Mouse (Mus musculus): ENCODE measurements at regions not wholly inside any gene's neighbourhood (a gene's known extent, or its start where the extent isn't known, plus 50 kb on each side); places are given as distances from the start of the nearest gene placed in this dataset.

DNA sequence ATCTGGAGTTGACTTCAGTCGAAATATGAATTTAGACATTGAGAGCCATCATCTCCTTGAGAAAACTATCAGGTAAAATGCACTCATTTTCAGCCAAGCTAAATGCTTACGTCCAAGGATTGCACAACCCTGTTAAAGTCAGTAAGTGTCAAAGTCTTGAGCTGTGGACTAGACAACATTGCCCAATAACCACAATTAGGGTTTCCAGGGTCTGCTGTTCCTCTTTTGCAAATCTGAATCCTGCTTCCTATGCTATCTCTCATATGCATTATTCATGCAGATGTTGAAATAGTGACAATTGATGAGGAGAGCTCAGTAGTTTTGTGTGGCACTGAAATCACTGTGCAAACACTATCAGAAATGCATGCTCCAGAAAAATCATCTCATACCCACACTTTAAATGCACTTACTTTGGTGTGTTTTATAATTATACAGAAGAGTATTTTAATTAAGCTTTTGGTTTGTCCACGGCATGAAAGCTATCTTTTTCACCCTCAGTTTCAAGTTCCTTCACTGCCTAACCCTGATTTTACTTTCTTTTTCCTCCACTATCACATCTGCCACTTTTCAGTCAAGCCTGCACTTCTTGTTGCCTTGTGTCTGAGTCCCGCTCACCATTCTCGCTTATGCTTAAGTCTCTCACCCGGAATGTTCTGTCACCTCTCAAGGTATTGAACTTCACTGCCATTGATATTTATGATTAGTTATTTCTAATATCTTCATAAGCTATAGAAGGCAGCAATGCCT, 429.4 kb upstream of the Mef2c start:
- no peak for ATAC-seq
- WGBS (ENCODE audit: insufficient replicate concordance) = 59% methylated on average over 6 of the region's 6 CpGs
- no peaks in the 10 kb centered on the region for H3K9me3 ChIP-seq (replicated peaks)

GRCm38 (mm10) chr13:83075320-83075877, 428.4 kb upstream of the Mef2c start:
- no peak overlapping the region for H3K9ac ChIP-seq
- no peak overlapping the region for H3K4me2 ChIP-seq
- ATAC-seq = no peak
- H3K27ac ChIP-seq = no peak overlapping the region
- no peaks in the 10 kb centered on the region for H3K27me3 ChIP-seq (replicated peaks)
- 38% methylated on average over 7 of the region's 7 CpGs for WGBS (ENCODE audit: insufficient replicate concordance)
- no peak overlapping the region for H3K4me3 ChIP-seq
- no peaks in the 10 kb centered on the region for H3K36me3 ChIP-seq
- no peaks in the 10 kb centered on the region for H3K9me3 ChIP-seq (replicated peaks)
- no peaks in the 10 kb centered on the region for H3K4me1 ChIP-seq

More for the DNA sequence above, 429.4 kb upstream of the Mef2c start:
- Histone ChIP-seq H3K9ac (no peak overlapping the region), H3K4me3 (no peak overlapping the region), H3K4me2 (no peak overlapping the region), H3K27ac (no peak overlapping the region), H3K4me1 (no peaks in the 10 kb centered on the region), H3K27me3 (replicated peaks) (no peaks in the 10 kb centered on the region), H3K36me3 (no peaks in the 10 kb centered on the region)

GRCm38 (mm10) chr13:83076611-83077010, 427.2 kb upstream of the Mef2c start:
- ATAC-seq = no peak
- no peak overlapping the region for H3K4me3 ChIP-seq
- H3K27me3 ChIP-seq (replicated peaks) = no peaks in the 10 kb centered on the region
- no peak overlapping the region for H3K9ac ChIP-seq
- H3K36me3 ChIP-seq = no peaks in the 10 kb centered on the region
- WGBS (ENCODE audit: insufficient replicate concordance) = 71% methylated on average over 2 of the region's 2 CpGs
- H3K4me1 ChIP-seq = no peaks in the 10 kb centered on the region
- H3K4me2 ChIP-seq = no peak overlapping the region
- H3K9me3 ChIP-seq (replicated peaks) = no peaks in the 10 kb centered on the region
- no peak overlapping the region for H3K27ac ChIP-seq

GRCm38 (mm10) chr13:83077085-83077484, 426.7 kb upstream of the Mef2c start:
- no peaks in the 10 kb centered on the region for H3K36me3 ChIP-seq
- no peaks in the 10 kb centered on the region for H3K27me3 ChIP-seq (replicated peaks)
- no peak overlapping the region for H3K9ac ChIP-seq
- no peaks in the 10 kb centered on the region for H3K4me1 ChIP-seq
- no peak for ATAC-seq
- H3K4me2 ChIP-seq = no peak overlapping the region
- H3K27ac ChIP-seq = no peak overlapping the region
- H3K9me3 ChIP-seq (replicated peaks) = no peaks in the 10 kb centered on the region
- no peak overlapping the region for H3K4me3 ChIP-seq
- WGBS (ENCODE audit: insufficient replicate concordance) = 68% methylated on average over 1 of the region's 1 CpGs

DNA sequence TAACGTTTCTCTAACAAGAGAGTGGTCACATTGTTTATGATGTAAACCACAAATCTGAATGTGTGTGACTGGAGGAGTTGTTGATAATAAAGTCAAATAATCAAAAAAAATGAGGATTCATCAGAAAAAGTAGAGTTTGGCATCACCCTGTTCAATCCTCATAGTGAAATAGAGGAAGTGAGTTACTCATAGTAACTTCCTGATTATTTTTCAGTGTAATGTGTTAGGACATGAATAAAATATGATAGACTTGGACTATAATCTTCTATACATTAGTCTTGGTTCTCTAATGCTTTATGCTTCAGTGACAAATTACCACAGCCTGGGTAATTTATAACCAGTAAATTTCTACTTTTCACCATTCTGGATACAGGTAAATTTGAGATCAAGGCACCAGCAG, 424.5 kb upstream of the Mef2c start:
- Histone ChIP-seq H3K4me2 (no peak overlapping the region), H3K4me3 (no peak overlapping the region), H3K9ac (no peak overlapping the region), H3K4me1 (no peaks in the 10 kb centered on the region), H3K9me3 (replicated peaks) (no peaks in the 10 kb centered on the region), H3K36me3 (no peaks in the 10 kb centered on the region), H3K27ac (no peak overlapping the region), H3K27me3 (replicated peaks) (no peaks in the 10 kb centered on the region)
- ATAC-seq = no peak
- WGBS (ENCODE audit: insufficient replicate concordance) = 29% methylated on average over 1 of the region's 1 CpGs

DNA sequence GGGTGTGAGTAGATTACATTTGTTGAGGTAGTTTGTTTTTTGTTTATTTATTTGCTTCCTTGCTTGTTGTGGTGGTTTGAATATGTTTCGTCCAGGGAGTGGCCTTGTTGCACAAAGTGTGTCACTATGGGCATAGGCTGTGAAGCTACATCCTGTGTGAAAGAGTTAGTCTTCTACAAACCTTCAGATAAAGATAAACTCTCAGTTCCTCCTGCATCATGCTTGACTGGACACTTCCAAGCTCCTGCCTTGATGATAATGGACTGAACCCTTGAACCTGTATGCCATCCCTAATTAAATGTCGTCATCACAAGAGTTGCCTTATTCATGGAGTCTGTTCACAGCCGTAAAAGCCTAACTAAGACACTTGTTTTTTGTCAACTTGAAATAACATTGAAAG, 418.9 kb upstream of the Mef2c start:
- ATAC-seq = no peak
- no peaks in the 10 kb centered on the region for H3K36me3 ChIP-seq
- H3K4me2 ChIP-seq = no peak overlapping the region
- 66% methylated on average over 3 of the region's 3 CpGs for WGBS (ENCODE audit: insufficient replicate concordance)
- no peak overlapping the region for H3K27ac ChIP-seq
- H3K9me3 ChIP-seq (replicated peaks) = no peaks in the 10 kb centered on the region
- H3K4me3 ChIP-seq = no peak overlapping the region
- no peaks in the 10 kb centered on the region for H3K4me1 ChIP-seq
- H3K27me3 ChIP-seq (replicated peaks) = no peaks in the 10 kb centered on the region
- no peak overlapping the region for H3K9ac ChIP-seq

DNA sequence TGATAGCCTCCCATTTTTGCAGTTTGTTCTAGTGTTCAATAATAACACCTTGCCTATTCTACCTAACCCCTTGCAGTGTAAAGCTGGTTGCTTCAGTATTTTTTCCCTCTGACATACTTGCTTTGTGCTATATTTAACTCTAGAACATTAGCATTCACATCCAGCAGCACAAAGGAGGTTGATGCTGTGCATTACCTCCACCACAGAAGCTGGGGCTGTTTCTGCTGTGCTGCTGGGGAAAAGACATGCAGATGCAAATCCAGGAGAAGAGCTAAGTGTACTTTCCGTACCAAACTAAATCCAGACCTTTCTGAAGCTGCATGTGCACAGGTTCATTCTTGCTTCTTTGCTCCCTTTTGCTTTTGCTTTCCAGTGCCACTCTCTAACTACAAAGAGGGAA, 403.9 kb upstream of the Mef2c start:
- no peak overlapping the region for H3K27ac ChIP-seq
- H3K9ac ChIP-seq = no peak overlapping the region
- H3K4me1 ChIP-seq = no peaks in the 10 kb centered on the region
- H3K36me3 ChIP-seq = no peaks in the 10 kb centered on the region
- no peak for ATAC-seq
- H3K9me3 ChIP-seq (replicated peaks) = no peaks in the 10 kb centered on the region
- H3K4me3 ChIP-seq = no peak overlapping the region
- H3K4me2 ChIP-seq = no peak overlapping the region
- 59% methylated on average over 1 of the region's 1 CpGs for WGBS (ENCODE audit: insufficient replicate concordance)
- no peaks in the 10 kb centered on the region for H3K27me3 ChIP-seq (replicated peaks)

DNA sequence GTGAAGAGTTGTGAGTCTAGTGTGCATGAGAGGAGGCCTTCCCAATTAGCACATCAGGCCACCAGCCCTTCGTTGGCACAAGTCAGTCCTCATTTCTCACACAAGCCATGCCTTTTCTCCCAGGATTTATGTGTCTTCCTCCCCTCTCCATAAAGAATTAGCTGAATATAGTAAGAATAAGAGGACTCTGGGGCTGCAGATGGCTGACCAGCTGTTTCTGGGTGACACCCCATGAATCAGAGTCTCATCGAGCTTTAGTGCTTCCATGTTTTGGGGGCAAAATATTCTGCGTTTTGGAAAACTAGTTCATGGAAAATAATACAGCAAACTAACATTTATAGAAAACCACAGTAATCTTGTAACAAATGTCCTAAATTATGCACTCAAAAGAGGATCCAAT, 393.2 kb upstream of the Mef2c start:
- Histone ChIP-seq H3K36me3 (no peaks in the 10 kb centered on the region), H3K4me1 (no peaks in the 10 kb centered on the region), H3K4me3 (no peak overlapping the region), H3K27ac (no peak overlapping the region), H3K4me2 (no peak overlapping the region), H3K27me3 (replicated peaks) (no peaks in the 10 kb centered on the region), H3K9me3 (replicated peaks) (no peaks in the 10 kb centered on the region), H3K9ac (no peak overlapping the region)
- WGBS (ENCODE audit: insufficient replicate concordance) = 69% methylated on average over 3 of the region's 3 CpGs
- no peak for ATAC-seq

GRCm38 (mm10) chr13:83111503-83111902, 392.3 kb upstream of the Mef2c start:
- no peak overlapping the region for H3K9ac ChIP-seq
- no peaks in the 10 kb centered on the region for H3K4me1 ChIP-seq
- no peaks in the 10 kb centered on the region for H3K36me3 ChIP-seq
- no peaks in the 10 kb centered on the region for H3K27me3 ChIP-seq (replicated peaks)
- H3K27ac ChIP-seq = no peak overlapping the region
- 13% methylated on average over 2 of the region's 2 CpGs for WGBS (ENCODE audit: insufficient replicate concordance)
- ATAC-seq = peak; percentile 47; the same call in 1 of the 2 replicates
- H3K4me3 ChIP-seq = no peak overlapping the region
- H3K9me3 ChIP-seq (replicated peaks) = no peaks in the 10 kb centered on the region
- H3K4me2 ChIP-seq = no peak overlapping the region

DNA sequence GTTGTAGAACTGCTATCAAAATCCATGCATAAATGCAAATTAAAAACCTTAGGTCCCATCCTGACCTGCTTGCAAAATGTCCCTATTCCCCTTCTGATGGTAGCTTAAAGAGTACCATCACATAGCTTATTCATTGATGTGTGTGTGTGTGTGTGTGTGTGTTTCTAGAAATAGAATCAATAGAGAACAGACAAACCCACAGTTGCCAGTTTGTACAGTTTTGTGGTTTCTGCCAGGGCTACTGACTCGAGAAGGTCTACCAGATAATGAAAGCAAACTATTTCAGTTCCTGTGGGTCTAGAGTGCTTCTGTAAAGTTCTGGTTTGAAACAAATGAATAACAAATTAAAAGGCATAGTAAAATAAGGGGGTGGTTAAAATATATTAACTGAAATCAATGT, 391.5 kb upstream of the Mef2c start:
- no peak overlapping the region for H3K27ac ChIP-seq
- H3K4me1 ChIP-seq = no peaks in the 10 kb centered on the region
- no peak overlapping the region for H3K4me2 ChIP-seq
- H3K9me3 ChIP-seq (replicated peaks) = no peaks in the 10 kb centered on the region
- H3K4me3 ChIP-seq = no peak overlapping the region
- no peaks in the 10 kb centered on the region for H3K27me3 ChIP-seq (replicated peaks)
- H3K36me3 ChIP-seq = no peaks in the 10 kb centered on the region
- no peak overlapping the region for H3K9ac ChIP-seq
- peak; percentile 64 for ATAC-seq
- 18% methylated on average over 1 of the region's 1 CpGs for WGBS (ENCODE audit: insufficient replicate concordance)

- Histone ChIP-seq H3K36me3 (no peaks in the 10 kb centered on the region), H3K9me3 (replicated peaks) (no peaks in the 10 kb centered on the region), H3K4me1 (no peaks in the 10 kb centered on the region), H3K27me3 (replicated peaks) (no peaks in the 10 kb centered on the region), H3K9ac (no peak overlapping the region), H3K4me2 (no peak overlapping the region), H3K4me3 (no peak overlapping the region), H3K27ac (no peak overlapping the region)
- peak; percentile 49; the same call in 1 of the 2 replicates for ATAC-seq
- 21% methylated on average over 5 of the region's 5 CpGs for WGBS (ENCODE audit: insufficient replicate concordance)
Observed at GRCm38 (mm10) chr13:83112741-83113140, 391.1 kb upstream of the Mef2c start.

DNA sequence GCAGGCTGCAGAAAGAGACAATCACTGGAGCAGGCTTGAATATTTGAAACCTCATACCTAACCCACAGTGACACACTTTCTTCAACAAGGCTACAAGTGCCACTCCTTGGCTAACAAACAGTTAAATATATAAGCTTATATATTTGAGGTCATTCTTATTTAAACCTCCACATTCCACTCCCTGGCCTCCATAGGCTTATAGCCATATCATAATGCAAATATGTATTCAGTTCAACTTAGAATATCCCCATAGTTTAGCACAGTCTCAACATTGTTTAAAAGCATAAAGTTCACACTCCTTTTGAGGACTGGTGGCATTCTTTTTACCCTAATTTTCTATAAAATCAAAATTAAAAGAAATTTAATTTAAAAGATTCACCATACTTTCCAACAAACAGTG, 390.0 kb upstream of the Mef2c start:
- no peaks in the 10 kb centered on the region for H3K36me3 ChIP-seq
- H3K27me3 ChIP-seq (replicated peaks) = no peaks in the 10 kb centered on the region
- H3K4me3 ChIP-seq = no peak overlapping the region
- H3K9me3 ChIP-seq (replicated peaks) = no peaks in the 10 kb centered on the region
- H3K4me2 ChIP-seq = no peak overlapping the region
- no peaks in the 10 kb centered on the region for H3K4me1 ChIP-seq
- H3K27ac ChIP-seq = no peak overlapping the region
- ATAC-seq = no peak
- H3K9ac ChIP-seq = no peak overlapping the region

DNA sequence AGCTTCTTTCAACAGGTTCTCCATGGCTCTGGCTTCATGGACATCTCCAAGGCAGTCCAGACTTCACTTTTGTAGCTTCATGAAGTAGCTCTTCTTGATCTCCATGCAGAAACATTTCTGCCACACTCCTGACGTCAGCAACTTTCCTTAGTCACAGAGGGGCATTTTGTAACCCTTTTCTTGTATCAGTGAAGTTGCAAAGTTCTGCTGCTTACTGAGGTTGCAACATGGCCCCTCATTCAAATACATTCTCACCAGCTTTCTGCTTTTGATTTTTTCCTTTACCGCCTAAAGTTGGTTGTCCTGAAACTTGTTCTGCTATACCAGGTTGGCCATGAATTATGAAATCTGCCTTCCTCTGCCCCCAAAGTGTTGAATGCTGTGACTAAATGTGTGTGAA, 389.4 kb upstream of the Mef2c start:
- H3K36me3 ChIP-seq = no peaks in the 10 kb centered on the region
- no peak overlapping the region for H3K9ac ChIP-seq
- no peak for ATAC-seq
- 60% methylated on average over 2 of the region's 2 CpGs for WGBS (ENCODE audit: insufficient replicate concordance)
- no peak overlapping the region for H3K4me2 ChIP-seq
- H3K27me3 ChIP-seq (replicated peaks) = no peaks in the 10 kb centered on the region
- no peak overlapping the region for H3K4me3 ChIP-seq
- no peaks in the 10 kb centered on the region for H3K9me3 ChIP-seq (replicated peaks)
- H3K4me1 ChIP-seq = no peaks in the 10 kb centered on the region
- H3K27ac ChIP-seq = no peak overlapping the region

Data from liver, embryonic 12.5 days (tissue).